Mouse (Mus musculus) adrenal gland, adult 10 weeks (tissue): ENCODE data around the gene Gm5152. TPM values are rescaled to one million over a fixed set of nuclear protein-coding genes. Genes with fewer than 3 reads are reported as not detected.

Source experiments
- polyA plus RNA-seq: library from polyadenylated mRNA; stranded (reverse); fragments of 350-450 nt; fragmentation: Illumina TruSeq; extraction: RNeasy Lipid Tissue Mini Kit (QIAGEN cat#74804); gene quantifications from one replicate; pipeline ENCODE4 v1.2.3, GENCODE M21; 2014; ENCODE audit warnings: low read depth, low replicate concordance

The Gm5152 gene
- not detected for polyA plus RNA-seq

GRCm38 (mm10) chr5:10246426-10246825 is at the start of gene Gm5152:
Gene Gm5152, minus strand, starts transcription at chr5:10246526.

